Mouse (Mus musculus): ENCODE measurements at regions not wholly inside any gene's neighbourhood (a gene's known extent, or its start where the extent isn't known, plus 50 kb on each side); places are given as distances from the start of the nearest gene placed in this dataset.

DNA sequence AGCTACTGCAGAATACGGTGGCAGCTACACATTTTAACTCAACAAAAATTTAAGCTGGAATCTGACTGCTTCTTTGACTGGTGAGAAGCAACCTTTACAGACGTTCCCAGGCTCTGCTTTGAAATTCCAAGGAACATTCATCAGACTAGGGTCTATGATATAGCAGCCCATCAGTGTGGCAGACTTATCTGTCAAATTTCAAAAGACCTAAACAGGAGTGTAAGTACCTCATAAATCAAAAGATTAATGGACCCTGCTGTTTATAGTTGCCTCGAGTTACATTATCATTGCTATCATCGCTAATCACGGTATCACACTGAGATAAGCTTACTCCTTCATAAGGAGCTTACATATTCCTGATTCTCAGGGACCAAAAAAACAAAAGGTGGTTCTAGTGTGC, 201.7 kb downstream of the Kcns3 start:
- no peak for TF ChIP-seq CTCF (IDR thresholded peaks at IDR 0.05; ENCODE audit: low read depth)
- no peak for TF ChIP-seq EP300 (optimal IDR thresholded peaks at IDR 0.05)
